Mouse (Mus musculus): ENCODE results near the gene Tnfrsf11a. TPM values are rescaled to one million over a fixed set of nuclear protein-coding genes. Genes with fewer than 3 reads are reported as not detected.

Tnfrsf11a gene
- polyA plus RNA-seq, 1 experiment = 57.9 TPM

- no peak overlapping the region for H3K4me3 ChIP-seq (ENCODE audit: insufficient read depth, low read length)
- H3K4me1 ChIP-seq (ENCODE audit: control insufficient read depth, insufficient read depth, low read length) = peaks cover 8% of the 10 kb centered on the region
- TF ChIP-seq POLR2A (IDR thresholded peaks at IDR 0.05; ENCODE audit: borderline replicate concordance, low read depth, low read length) (no peak), CTCF (IDR thresholded peaks at IDR 0.05; ENCODE audit: low read depth, low read length) (no peak)
- H3K27ac ChIP-seq (ENCODE audit: insufficient read depth, low read depth, low read length) = no peak overlapping the region
These were observed 64.0 kb downstream of the Tnfrsf11a start for GRCm38 (mm10) chr1:105844341-105845006.

DNA sequence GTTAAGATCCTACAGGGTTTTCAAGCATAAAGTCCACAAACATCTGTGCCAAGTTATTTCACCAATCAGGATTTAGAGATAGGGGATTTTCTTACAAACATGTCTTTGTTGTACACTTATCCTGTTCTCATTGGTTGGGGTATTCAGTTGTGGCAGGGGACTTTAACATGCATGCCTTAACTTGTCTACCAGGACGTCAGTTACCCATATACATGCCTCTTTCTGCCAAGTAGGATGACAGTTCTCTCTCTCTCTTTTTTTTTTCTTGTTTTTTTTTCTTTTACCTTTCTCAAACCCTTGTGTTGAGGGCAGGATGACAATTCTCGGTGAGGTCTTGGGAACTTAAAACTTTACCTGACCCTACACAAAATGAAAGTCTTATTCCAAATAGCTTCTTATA is 65.9 kb downstream of the Tnfrsf11a start:
- TF ChIP-seq POLR2A (IDR thresholded peaks at IDR 0.05; ENCODE audit: borderline replicate concordance, low read depth, low read length) (no peak), CTCF (IDR thresholded peaks at IDR 0.05; ENCODE audit: low read depth, low read length) (no peak)
- no peak overlapping the region for H3K4me3 ChIP-seq (ENCODE audit: insufficient read depth, low read length)
- peaks cover 8% of the 10 kb centered on the region for H3K4me1 ChIP-seq (ENCODE audit: control insufficient read depth, insufficient read depth, low read length)
- H3K27ac ChIP-seq (ENCODE audit: insufficient read depth, low read depth, low read length) = no peak overlapping the region

DNA sequence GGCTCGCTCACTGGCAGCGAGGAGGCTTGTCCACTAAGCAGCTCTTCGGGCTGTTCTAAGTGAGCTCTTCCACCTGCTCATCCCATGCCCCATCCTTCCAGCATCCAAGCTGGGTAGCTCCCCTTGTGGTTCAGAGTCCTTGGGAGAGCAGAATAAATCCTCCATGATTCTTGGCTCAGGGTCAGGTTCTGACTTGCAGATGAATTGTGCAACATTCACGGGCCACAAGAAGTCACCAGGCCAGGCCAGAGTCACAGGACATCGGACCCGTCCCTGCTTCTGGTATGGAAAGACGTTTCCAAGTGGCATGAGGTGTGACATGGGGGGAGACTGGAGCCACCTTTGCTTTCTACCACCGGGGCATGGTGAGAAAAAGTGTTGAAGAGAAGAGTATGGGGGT is 68.3 kb downstream of the Tnfrsf11a start:
- no peak overlapping the region for H3K4me3 ChIP-seq (ENCODE audit: insufficient read depth, low read length)

DNA sequence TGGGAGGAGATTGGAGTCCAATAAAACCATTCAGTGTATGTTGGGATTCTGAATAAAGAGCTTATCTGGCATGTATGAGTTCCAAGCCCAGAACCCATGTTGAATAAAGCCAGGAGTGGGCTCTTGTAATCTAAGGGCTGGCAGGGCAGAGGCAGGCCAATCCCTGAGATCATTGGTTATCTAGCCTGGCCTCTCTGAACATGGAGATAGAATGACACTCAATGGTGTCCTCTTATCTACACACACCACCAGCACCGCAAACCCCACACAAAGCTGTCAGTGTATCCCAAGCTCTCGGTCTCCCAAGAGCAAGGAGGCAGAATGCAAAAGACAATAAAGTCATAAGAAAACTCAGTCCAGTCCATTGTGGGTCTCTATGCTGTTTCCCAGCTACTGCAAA is 70.8 kb downstream of the Tnfrsf11a start:
- no peak for TF ChIP-seq CTCF (IDR thresholded peaks at IDR 0.05; ENCODE audit: low read depth, low read length)
- TF ChIP-seq POLR2A (IDR thresholded peaks at IDR 0.05; ENCODE audit: borderline replicate concordance, low read depth, low read length) = no peak
- Histone ChIP-seq H3K4me3 (ENCODE audit: insufficient read depth, low read length) (no peak overlapping the region), H3K4me1 (ENCODE audit: control insufficient read depth, insufficient read depth, low read length) (peaks cover 8% of the 10 kb centered on the region), H3K27ac (ENCODE audit: insufficient read depth, low read depth, low read length) (no peak overlapping the region)

More for the DNA sequence above, 68.3 kb downstream of the Tnfrsf11a start:
- TF ChIP-seq POLR2A (IDR thresholded peaks at IDR 0.05; ENCODE audit: borderline replicate concordance, low read depth, low read length) = no peak
- no peak for TF ChIP-seq CTCF (IDR thresholded peaks at IDR 0.05; ENCODE audit: low read depth, low read length)
- H3K4me1 ChIP-seq (ENCODE audit: control insufficient read depth, insufficient read depth, low read length) = peaks cover 8% of the 10 kb centered on the region
- no peak overlapping the region for H3K27ac ChIP-seq (ENCODE audit: insufficient read depth, low read depth, low read length)

- Histone ChIP-seq H3K4me3 (ENCODE audit: insufficient read depth, low read length) (no peak overlapping the region), H3K4me1 (ENCODE audit: control insufficient read depth, insufficient read depth, low read length) (peaks cover 15% of the 10 kb centered on the region), H3K27ac (ENCODE audit: insufficient read depth, low read depth, low read length) (no peak overlapping the region)
- TF ChIP-seq CTCF (IDR thresholded peaks at IDR 0.05; ENCODE audit: low read depth, low read length) (no peak), POLR2A (IDR thresholded peaks at IDR 0.05; ENCODE audit: borderline replicate concordance, low read depth, low read length) (no peak)
These were observed 79.2 kb downstream of the Tnfrsf11a start for GRCm38 (mm10) chr1:105859740-105860139.

- TF ChIP-seq POLR2A (IDR thresholded peaks at IDR 0.05; ENCODE audit: borderline replicate concordance, low read depth, low read length) (no peak), CTCF (IDR thresholded peaks at IDR 0.05; ENCODE audit: low read depth, low read length) (no peak)
- H3K4me1 ChIP-seq (ENCODE audit: control insufficient read depth, insufficient read depth, low read length) = no peaks in the 10 kb centered on the region
- no peak overlapping the region for H3K27ac ChIP-seq (ENCODE audit: insufficient read depth, low read depth, low read length)
- H3K4me3 ChIP-seq (ENCODE audit: insufficient read depth, low read length) = no peak overlapping the region
These were observed 96.1 kb downstream of the Tnfrsf11a start for GRCm38 (mm10) chr1:105876589-105876988.

GRCm38 (mm10) chr1:105877808-105878207 is 97.3 kb downstream of the Tnfrsf11a start:
- H3K4me3 ChIP-seq (ENCODE audit: insufficient read depth, low read length) = no peak overlapping the region
- TF ChIP-seq POLR2A (IDR thresholded peaks at IDR 0.05; ENCODE audit: borderline replicate concordance, low read depth, low read length) (no peak), CTCF (IDR thresholded peaks at IDR 0.05; ENCODE audit: low read depth, low read length) (no peak)
- no peak overlapping the region for H3K27ac ChIP-seq (ENCODE audit: insufficient read depth, low read depth, low read length)
- no peaks in the 10 kb centered on the region for H3K4me1 ChIP-seq (ENCODE audit: control insufficient read depth, insufficient read depth, low read length)

GRCm38 (mm10) chr1:105878416-105878815 is 97.9 kb downstream of the Tnfrsf11a start:
- Histone ChIP-seq H3K27ac (ENCODE audit: insufficient read depth, low read depth, low read length) (no peak overlapping the region), H3K4me3 (ENCODE audit: insufficient read depth, low read length) (no peak overlapping the region), H3K4me1 (ENCODE audit: control insufficient read depth, insufficient read depth, low read length) (no peaks in the 10 kb centered on the region)
- no peak for TF ChIP-seq CTCF (IDR thresholded peaks at IDR 0.05; ENCODE audit: low read depth, low read length)
- TF ChIP-seq POLR2A (IDR thresholded peaks at IDR 0.05; ENCODE audit: borderline replicate concordance, low read depth, low read length) = no peak

DNA sequence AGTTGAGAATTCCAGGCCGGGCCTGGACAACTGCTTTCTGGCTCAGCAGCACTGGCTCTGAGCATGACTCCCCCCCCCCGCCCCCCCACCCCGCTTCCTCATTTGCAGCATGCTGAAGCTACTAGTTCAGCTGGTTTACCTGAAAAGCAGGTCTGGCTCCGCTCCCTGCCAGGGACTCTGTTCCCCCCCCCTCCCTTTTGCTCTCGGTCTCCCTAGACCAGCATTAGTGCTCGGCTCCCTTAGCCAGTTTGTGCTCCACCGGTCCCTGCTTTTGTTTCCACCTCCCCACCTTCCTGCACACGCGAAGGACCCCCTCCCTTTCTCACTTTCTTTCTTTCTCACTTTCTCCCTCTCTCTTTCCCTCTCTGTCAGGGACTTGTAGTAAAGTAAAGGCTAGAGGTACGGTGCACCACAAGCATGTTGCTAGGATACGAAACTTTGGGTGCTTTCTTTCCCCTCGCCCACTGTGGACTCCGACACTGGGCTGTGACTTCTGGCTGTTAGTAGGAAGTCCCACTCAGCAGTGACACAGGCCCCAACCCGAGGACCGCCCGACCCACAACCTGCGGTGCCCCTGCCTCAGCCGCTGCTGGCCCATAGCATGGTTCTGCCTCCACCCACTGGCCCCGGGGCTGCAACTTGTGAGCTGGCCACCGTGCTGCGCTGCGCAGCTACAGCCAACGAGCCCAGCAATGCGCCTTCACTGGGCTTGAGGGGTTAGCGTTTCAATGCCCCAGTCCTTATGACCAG is 100.2 kb downstream of the Tnfrsf11a start:
- no peak overlapping the region for H3K4me3 ChIP-seq (ENCODE audit: insufficient read depth, low read length)
- TF ChIP-seq POLR2A (IDR thresholded peaks at IDR 0.05; ENCODE audit: borderline replicate concordance, low read depth, low read length) (no peak), CTCF (IDR thresholded peaks at IDR 0.05; ENCODE audit: low read depth, low read length) (no peak)
- no peak overlapping the region for H3K27ac ChIP-seq (ENCODE audit: insufficient read depth, low read depth, low read length)
- no peaks in the 10 kb centered on the region for H3K4me1 ChIP-seq (ENCODE audit: control insufficient read depth, insufficient read depth, low read length)

- no peak for TF ChIP-seq POLR2A (IDR thresholded peaks at IDR 0.05; ENCODE audit: borderline replicate concordance, low read depth, low read length)
- TF ChIP-seq CTCF (IDR thresholded peaks at IDR 0.05; ENCODE audit: low read depth, low read length) = no peak
- no peak overlapping the region for H3K27ac ChIP-seq (ENCODE audit: insufficient read depth, low read depth, low read length)
- no peaks in the 10 kb centered on the region for H3K4me1 ChIP-seq (ENCODE audit: control insufficient read depth, insufficient read depth, low read length)
- H3K4me3 ChIP-seq (ENCODE audit: insufficient read depth, low read length) = no peak overlapping the region
These were observed 100.9 kb downstream of the Tnfrsf11a start for GRCm38 (mm10) chr1:105881466-105881865.

All from bone marrow macrophage, adult 2 months (primary cell).